Mouse (Mus musculus) cortical plate, adult 2 months (tissue): ENCODE data around the gene Wdr6.

ENCODE experiments used
- CTCF ChIP-seq: fragments of 200-500 bp; IDR thresholded peaks from 2 replicates; pipeline ENCODE4 v1.5.1; 2011; ENCODE audit warnings: mild to moderate bottlenecking, control low read depth, low read length; ENCODE audit not compliant: insufficient read depth; ENCODE audit errors: extremely low read depth
- POLR2A ChIP-seq: fragments of 200-500 bp; IDR thresholded peaks from 2 replicates; pipeline ENCODE4 v1.6.1; 2011; ENCODE audit warnings: mild to moderate bottlenecking, low read length, control low read depth; ENCODE audit not compliant: insufficient read depth; ENCODE audit errors: extremely low read depth

- peak; percentile 78 for TF ChIP-seq CTCF
- peak; percentile 98 for TF ChIP-seq POLR2A
These were observed 11.4 kb downstream of the Wdr6 start, which contains the start of gene Ndufaf3 for GRCm38 (mm10) chr9:108566815-108567776.
